Mouse (Mus musculus) thymus, postnatal 14 days (tissue): Measurements from ENCODE around the gene Magea1.
"Not testable (repeated sequence)": the region's sequence is repeated elsewhere in the genome, so short reads cannot be mapped to it uniquely, and the experiment has no call there.

Source experiments
- DNase-seq: peaks from one replicate; pipeline ENCODE4 v3.0.0; 2021

Magea1 gene

GRCm38 (mm10) chrX:155089693-155090092 lies at the start of gene Magea1:
Magea1 (minus strand) TSS chrX:155089793.
- not testable (repeated sequence) for DNase-seq

- not testable (repeated sequence) for DNase-seq
Observed at GRCm38 (mm10) chrX:155128312-155128711, 38.7 kb upstream of the Magea1 start, which contains the start of gene Cldn34b2. Cldn34b2 (minus strand) TSS chrX:155128412.

- no peak for DNase-seq
Observed at GRCm38 (mm10) chrX:155098024-155098423, 8.4 kb upstream of the Magea1 start.

GRCm38 (mm10) chrX:155093566-155093965 lies 4.0 kb upstream of the Magea1 start, which contains the start of gene Magea2:
Magea2 (minus strand) TSS chrX:155093666.
- not testable (repeated sequence) for DNase-seq

GRCm38 (mm10) chrX:155063045-155063444 lies 26.5 kb downstream of the Magea1 start, which contains the start of gene Magea5:
Magea5 (minus strand) TSS chrX:155063145.
- DNase-seq, result not testable (repeated sequence)
